Mouse (Mus musculus) stomach, postnatal 0 days (tissue): ENCODE data around the gene Anapc15-ps. TPM values are rescaled to one million over a fixed set of nuclear protein-coding genes. Genes with fewer than 3 reads are reported as not detected.

Experiments used
- ATAC-seq: fragments of 200-750 bp; cut with Nextera tagmentation; 2 replicates; pipeline ENCODE4 v1.8.0; 2017; ENCODE audit not compliant: low FRiP score, low TSS enrichment
- DNase-seq: peaks from one replicate; pipeline ENCODE4 v3.0.0-alpha.2; 2016; ENCODE audit warnings: low spot score
- H3K27ac ChIP-seq: fragments of 300-500 bp; sonication (generic); replicated peaks from 2 replicates; pipeline ENCODE4 v1.5.1; 2014; ENCODE audit warnings: mild to moderate bottlenecking, control low read depth
- H3K27me3 ChIP-seq: fragments of 300-500 bp; sonication (generic); 2 replicates; pipeline ENCODE4 v1.6.1; 2014; ENCODE audit warnings: low read length; ENCODE audit not compliant: control insufficient read depth, insufficient read depth
- H3K36me3 ChIP-seq: fragments of 300-500 bp; sonication (generic); 2 replicates; pipeline ENCODE4 v1.6.1; 2014; ENCODE audit warnings: low read length, mixed read lengths; ENCODE audit not compliant: control insufficient read depth, insufficient read depth
- H3K4me1 ChIP-seq: fragments of 300-500 bp; sonication (generic); replicated peaks from 2 replicates; pipeline ENCODE4 v1.6.1; 2014; ENCODE audit warnings: antibody characterized with exemption; ENCODE audit not compliant: control insufficient read depth, insufficient read depth
- H3K4me2 ChIP-seq: fragments of 300-500 bp; sonication (generic); replicated peaks from 2 replicates; pipeline ENCODE4 v1.6.1; 2014; ENCODE audit warnings: low read depth, mild to moderate bottlenecking, control low read depth, moderate library complexity
- H3K4me3 ChIP-seq: fragments of 300-500 bp; sonication (generic); 2 replicates; pipeline ENCODE4 v1.5.1; 2014; ENCODE audit warnings: low read depth, low read length, control low read depth
- H3K9ac ChIP-seq: fragments of 300-500 bp; sonication (generic); 2 replicates; pipeline ENCODE4 v1.6.1; 2014; ENCODE audit warnings: mild to moderate bottlenecking, low read length, control low read depth, mixed read lengths
- H3K9me3 ChIP-seq: fragments of 300-500 bp; sonication (generic); 2 replicates; pipeline ENCODE4 v1.6.1; 2016; ENCODE audit warnings: low read length; ENCODE audit not compliant: control insufficient read depth
- CTCF ChIP-seq: IDR thresholded peaks from 2 replicates; pipeline ENCODE4 v1.5.1; 2016; ENCODE audit warnings: antibody characterized with exemption, low read depth, mild to moderate bottlenecking, moderate library complexity
- EP300 ChIP-seq: optimal IDR thresholded peaks from 2 replicates; pipeline ENCODE3; 2016; ENCODE audit warnings: antibody characterized with exemption
- WGBS: fragments of 180-500 bp; shearing (Covaris S2); extraction: QIAGEN DNeasy Blood & Tissue Kit; methylation state at CpG from one replicate; pipeline ENCODE4 v1.1.7; 2014; 5-methylcytosine and 5-hydroxymethylcytosine counted together
- polyA plus RNA-seq: library from polyadenylated mRNA; unstranded; fragments of >200 nt; fragmentation: Nextera tagmentation; extraction: Ambion mirVana; gene quantifications from 2 replicates; pipeline ENCODE4 v1.2.1, GENCODE M21; 2015

The Anapc15-ps gene
- polyA plus RNA-seq, 1 experiment from 2014 or later: not detected

DNA sequence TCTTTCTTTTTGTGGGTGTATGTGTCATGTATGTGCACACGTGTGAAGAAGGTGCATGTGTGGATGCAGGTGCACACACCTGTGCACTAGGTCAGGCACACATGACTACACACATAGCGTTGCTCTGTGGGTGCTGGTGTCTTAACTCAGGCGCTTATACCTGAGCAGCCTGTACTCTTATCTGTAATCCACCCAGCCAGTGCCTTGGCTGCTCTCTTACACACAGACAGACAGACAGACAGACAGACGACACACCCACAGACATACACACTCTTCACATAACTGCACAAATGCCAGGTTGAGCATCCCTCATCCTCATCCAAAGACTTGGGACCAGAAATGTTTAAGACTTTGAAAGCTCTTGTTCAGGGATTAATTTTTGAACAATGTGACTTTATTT lies 12.8 kb upstream of the Anapc15-ps start:
- Histone ChIP-seq H3K9me3 (no peaks in the 10 kb centered on the region), H3K4me3 (no peak overlapping the region), H3K4me2 (no peak overlapping the region), H3K36me3 (no peaks in the 10 kb centered on the region), H3K9ac (no peak overlapping the region), H3K27ac (no peak overlapping the region), H3K4me1 (no peaks in the 10 kb centered on the region), H3K27me3 (no peaks in the 10 kb centered on the region)
- TF ChIP-seq EP300 (no peak), CTCF (no peak)
- 78% methylated on average over 4 of the region's 4 CpGs for WGBS
- ATAC-seq: no peak
- DNase-seq: no peak

DNA sequence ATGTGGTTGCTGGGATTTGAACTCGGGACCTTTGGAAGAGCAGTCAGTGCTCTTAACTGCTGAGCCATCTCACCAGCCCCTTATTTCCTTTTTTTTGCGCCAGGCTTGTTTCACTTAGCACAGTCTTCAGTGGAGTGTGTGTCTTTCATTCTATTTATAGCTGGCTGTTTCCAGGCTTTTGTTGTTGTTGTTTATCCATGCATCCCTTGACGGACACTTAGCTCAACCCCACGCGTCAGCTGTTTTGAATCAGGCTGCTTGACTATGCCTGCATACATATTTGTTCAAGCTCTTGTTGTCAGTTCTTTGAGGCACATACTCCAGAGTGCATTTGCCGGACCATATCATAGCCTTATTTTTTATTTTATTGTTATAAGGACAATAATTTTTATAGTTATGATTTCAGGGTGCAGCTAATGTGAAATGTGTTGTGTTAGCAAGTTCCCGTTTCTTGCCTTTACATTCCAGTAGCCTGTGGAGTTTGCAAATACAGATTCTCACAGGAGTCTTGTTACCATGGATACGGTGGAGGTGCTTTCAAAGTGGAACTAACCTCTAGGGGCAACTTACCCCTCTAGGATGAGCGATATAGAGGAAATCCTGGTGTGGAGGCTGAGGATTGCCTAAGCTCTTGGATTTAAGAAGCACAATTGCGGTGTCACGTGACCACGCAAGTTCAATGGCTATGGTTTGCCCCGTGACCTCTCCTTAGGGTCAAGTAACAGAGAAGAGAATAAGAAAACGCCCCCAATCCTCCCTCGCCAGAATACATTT lies 11.7 kb upstream of the Anapc15-ps start:
- ATAC-seq (no peak), DNase-seq (no peak)
- Histone ChIP-seq H3K36me3 (no peaks in the 10 kb centered on the region), H3K9me3 (no peaks in the 10 kb centered on the region), H3K9ac (no peak overlapping the region), H3K4me1 (no peaks in the 10 kb centered on the region), H3K27ac (no peak overlapping the region), H3K4me2 (no peak overlapping the region), H3K4me3 (no peak overlapping the region), H3K27me3 (no peaks in the 10 kb centered on the region)
- TF ChIP-seq CTCF (no peak), EP300 (no peak)
- 41% methylated on average over 15 of the region's 15 CpGs for WGBS

DNA sequence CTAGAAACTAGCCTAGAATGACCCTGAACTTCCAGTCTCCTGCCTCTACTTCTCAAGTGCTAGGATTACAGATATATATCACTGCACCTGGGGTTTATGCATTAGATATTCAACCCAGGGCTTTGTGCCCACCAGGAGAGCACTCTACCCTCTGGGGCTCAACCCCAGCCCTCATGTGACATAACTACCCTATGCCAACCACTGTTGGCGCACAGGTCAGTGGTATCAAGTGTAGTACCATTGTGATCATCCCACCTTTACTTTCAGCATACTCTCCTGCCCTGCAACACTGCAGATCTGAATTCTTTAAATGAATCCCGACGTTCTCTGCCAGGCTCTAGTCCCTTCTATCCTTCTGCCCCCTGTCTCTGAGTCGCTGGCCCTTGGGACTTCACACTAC lies 11.0 kb upstream of the Anapc15-ps start:
- Histone ChIP-seq H3K36me3 (no peaks in the 10 kb centered on the region), H3K27ac (no peak overlapping the region), H3K4me2 (no peak overlapping the region), H3K4me3 (no peak overlapping the region), H3K9me3 (no peaks in the 10 kb centered on the region), H3K27me3 (no peaks in the 10 kb centered on the region), H3K9ac (no peak overlapping the region), H3K4me1 (no peaks in the 10 kb centered on the region)
- 92% methylated on average over 4 of the region's 4 CpGs for WGBS
- no peak for ATAC-seq
- TF ChIP-seq CTCF: no peak
- no peak for TF ChIP-seq EP300
- DNase-seq: no peak

DNA sequence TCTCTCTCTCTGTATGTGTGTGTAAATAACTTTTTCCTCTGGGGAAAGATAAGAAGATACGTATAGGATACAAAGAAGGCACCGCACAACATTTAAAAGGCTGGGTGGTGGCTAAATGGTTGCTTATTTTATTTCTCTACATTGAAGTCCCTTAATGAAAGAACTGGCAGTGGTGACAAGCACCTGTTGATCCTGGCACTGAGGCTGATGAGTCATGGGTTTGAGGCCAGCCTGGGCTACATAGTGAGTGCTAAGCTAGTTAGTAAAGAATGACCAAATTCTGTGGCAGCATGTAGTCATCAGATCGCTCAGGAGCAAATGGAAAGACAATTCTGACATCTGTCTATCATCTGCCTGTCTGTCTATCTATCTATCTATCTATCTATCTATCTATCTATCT lies 10.5 kb upstream of the Anapc15-ps start:
- ATAC-seq: no peak
- WGBS: 94% methylated on average over 3 of the region's 3 CpGs
- no peaks in the 10 kb centered on the region for H3K36me3 ChIP-seq
- H3K9me3 ChIP-seq: no peaks in the 10 kb centered on the region
- H3K4me3 ChIP-seq: no peak overlapping the region
- no peaks in the 10 kb centered on the region for H3K27me3 ChIP-seq
- TF ChIP-seq CTCF: no peak
- no peak for TF ChIP-seq EP300
- DNase-seq: no peak
- no peak overlapping the region for H3K9ac ChIP-seq
- H3K4me1 ChIP-seq: no peaks in the 10 kb centered on the region
- no peak overlapping the region for H3K4me2 ChIP-seq
- no peak overlapping the region for H3K27ac ChIP-seq

DNA sequence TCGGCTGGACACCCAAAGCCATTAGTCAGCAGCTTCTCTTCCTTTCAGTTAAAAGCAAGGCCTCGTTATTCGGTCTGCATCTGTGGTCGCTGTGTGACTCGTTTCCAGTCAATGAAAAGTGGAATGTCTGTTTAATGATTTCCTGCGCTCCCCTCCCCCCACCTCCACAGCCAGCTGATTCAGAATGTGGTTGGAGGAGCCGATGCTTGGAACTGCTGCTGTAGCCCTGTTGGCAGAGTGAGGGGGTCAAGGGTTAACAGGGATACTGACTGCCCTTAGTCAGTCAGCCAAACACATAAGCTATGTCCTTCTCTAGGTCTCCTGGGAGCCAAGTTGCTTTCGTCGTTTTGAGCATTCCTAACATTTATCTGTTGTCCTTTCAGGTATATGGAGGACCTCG lies 9.7 kb upstream of the Anapc15-ps start:
- Histone ChIP-seq H3K36me3 (no peaks in the 10 kb centered on the region), H3K4me3 (no peak overlapping the region), H3K9me3 (no peaks in the 10 kb centered on the region), H3K27me3 (no peaks in the 10 kb centered on the region), H3K9ac (no peak overlapping the region), H3K4me1 (no peaks in the 10 kb centered on the region), H3K27ac (no peak overlapping the region), H3K4me2 (no peak overlapping the region)
- TF ChIP-seq EP300: no peak
- TF ChIP-seq CTCF: no peak
- DNase-seq (no peak), ATAC-seq (no peak)
- 69% methylated on average over 10 of the region's 10 CpGs for WGBS

DNA sequence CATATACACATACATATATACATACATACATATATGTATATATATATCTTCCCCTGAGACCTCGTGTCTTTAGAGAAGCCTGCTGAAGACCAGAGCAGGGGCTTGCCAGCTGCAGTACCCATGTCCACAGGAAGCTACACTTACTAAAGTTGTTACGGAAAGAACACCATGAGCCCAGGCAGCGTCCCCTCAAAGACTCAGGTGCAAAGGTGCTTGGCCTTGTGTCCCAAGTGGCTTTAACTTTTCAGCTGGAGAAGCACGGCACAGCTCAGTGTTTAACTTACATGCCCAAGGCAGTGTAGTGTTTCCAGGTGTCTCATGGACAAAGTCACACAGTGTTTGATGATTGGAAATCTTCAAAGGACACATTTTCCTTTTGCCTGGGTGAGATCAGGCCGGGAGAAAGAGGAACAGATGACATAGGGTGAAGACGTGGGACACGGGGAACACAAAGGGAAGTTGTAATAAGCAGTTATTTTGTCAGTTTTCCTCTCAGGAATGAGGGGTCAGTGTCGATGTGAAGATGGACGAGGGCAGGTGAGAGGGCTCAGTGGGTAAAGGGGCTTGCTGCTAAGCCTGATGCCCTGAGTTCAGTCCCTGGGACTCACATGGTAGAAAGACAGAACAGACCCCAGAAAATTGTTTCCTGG lies 9.0 kb upstream of the Anapc15-ps start:
- no peak overlapping the region for H3K27ac ChIP-seq
- ATAC-seq (no peak), DNase-seq (no peak)
- 69% methylated on average over 9 of the region's 9 CpGs for WGBS
- no peak overlapping the region for H3K4me3 ChIP-seq
- TF ChIP-seq EP300: no peak
- TF ChIP-seq CTCF: no peak
- H3K4me1 ChIP-seq: no peaks in the 10 kb centered on the region
- H3K9me3 ChIP-seq: no peaks in the 10 kb centered on the region
- no peaks in the 10 kb centered on the region for H3K27me3 ChIP-seq
- no peaks in the 10 kb centered on the region for H3K36me3 ChIP-seq
- no peak overlapping the region for H3K4me2 ChIP-seq
- H3K9ac ChIP-seq: no peak overlapping the region
